Mouse (Mus musculus): ENCODE measurements around the gene Gipc3.
A peak's percentile ranks its signal among the peaks of the same experiment; 100 is the strongest.

The Gipc3 gene

DNA sequence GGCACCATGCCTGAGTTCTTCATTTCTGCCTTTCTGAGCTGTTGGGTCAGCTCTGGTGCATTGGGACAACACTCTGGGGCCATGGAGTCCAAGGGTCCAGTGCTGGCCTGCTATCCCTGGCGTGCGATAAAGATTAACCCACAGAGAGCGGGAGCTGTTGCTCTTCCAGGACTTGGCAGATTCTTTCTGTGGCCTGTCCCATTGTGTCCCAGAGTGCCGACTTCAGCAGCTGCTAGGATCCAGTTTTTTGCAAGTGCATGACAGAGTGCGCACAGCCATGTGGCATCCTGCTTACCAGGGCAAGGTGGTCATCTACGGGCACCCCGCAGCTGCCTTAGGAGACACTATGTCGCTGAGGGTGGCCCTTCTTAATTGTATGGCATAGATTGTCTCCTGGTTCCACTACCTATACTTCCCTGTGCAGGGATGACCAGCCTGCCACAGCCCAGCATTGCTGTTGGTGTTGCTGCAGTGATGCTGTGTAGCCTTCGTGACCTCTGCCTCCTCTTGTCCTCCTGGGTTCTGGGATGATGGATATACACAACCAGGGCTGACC, 42.6 kb downstream of the Gipc3 start:
- no peak for DNase-seq (ENCODE audit: low read depth)

DNA sequence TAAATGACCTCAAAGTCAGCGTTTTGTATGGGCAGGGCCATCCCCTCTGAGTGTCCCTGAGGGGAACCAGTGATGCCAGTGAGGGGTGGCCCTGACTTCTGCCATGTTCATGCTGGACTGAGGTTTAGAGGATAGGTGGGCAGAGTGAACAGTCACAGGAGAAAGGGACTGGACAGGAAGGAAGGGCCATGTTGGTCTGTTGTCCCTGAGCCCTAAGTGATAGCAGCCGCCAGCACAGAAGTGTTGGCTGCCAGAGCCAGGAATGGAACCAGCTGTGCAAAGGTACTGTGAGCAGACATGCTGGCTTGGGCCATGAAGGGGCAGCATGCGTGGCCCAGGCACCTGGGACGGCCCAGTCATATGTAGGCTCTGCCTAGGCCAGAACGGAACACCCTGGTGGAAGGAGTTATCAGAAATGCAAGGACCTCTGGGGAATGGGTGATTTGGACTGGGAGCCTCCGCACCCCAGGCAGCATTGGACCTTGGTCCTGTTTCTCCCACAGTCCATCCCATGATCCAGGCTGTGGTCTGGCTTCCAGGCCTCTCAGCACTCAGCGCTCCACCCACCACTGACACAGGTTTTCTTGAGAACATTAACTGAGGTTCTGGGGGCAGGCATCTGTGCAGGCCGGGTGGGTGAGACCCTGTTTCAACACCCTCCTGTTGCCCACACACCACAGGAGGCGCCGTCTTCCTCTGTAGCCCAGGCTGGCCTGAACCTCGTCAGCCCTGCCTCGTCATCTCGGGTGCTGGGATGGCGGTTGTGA, 43.3 kb downstream of the Gipc3 start:
- no peak for DNase-seq (ENCODE audit: low read depth)

GRCm38 (mm10) chr10:81298369-81299100, 44.5 kb downstream of the Gipc3 start:
- DNase-seq (ENCODE audit: low read depth): no peak

DNA sequence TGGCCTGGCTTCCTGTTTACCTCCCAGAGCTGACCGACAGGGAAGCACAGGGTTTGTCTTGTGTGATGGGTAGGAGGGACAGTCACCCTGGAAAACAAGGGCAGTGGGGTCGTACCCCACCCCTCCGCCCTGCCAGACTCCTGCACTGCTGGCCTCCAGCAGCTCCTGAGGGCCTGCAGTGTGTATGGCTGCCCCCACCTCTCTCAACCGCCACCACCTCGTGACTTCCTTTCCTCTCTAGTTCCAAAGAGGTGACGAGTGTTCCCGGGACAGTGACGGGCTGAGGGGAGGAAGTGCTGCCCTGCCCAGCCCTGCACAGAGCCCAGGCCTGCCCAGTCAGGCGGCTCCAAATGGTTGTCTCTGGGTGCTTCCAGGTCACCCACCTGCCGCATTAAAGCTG, 45.2 kb downstream of the Gipc3 start:
- no peak for DNase-seq (ENCODE audit: low read depth)

GRCm38 (mm10) chr10:81297246-81297645, 45.8 kb downstream of the Gipc3 start:
- DNase-seq (ENCODE audit: low read depth): no peak

DNA sequence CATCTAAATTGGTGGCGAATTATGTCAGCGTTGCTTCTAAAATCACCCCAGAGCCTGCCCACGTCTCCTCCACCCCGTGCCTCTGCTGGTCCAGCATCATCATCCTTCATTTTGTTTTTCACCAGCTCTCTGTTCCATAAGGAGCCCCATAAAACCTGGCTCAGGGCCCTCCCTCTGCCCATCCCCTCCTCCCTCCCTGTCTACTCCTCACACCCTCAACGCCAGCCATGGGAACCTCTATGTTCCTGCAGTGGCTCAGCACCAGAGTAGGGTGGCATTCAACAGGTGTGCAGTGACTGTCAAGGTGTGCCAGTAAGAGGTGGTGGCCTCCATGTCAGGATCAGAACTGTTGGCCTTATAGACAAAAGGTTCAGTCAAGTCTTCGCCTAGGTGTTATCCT, 47.9 kb downstream of the Gipc3 start:
- DNase-seq (ENCODE audit: low read depth): no peak

- DNase-seq (ENCODE audit: low read depth): no peak
Measured at GRCm38 (mm10) chr10:81294442-81294841, 48.6 kb downstream of the Gipc3 start.

- DNase-seq (ENCODE audit: low read depth): no peak
Measured at GRCm38 (mm10) chr10:81293334-81294030, 49.6 kb downstream of the Gipc3 start.

DNA sequence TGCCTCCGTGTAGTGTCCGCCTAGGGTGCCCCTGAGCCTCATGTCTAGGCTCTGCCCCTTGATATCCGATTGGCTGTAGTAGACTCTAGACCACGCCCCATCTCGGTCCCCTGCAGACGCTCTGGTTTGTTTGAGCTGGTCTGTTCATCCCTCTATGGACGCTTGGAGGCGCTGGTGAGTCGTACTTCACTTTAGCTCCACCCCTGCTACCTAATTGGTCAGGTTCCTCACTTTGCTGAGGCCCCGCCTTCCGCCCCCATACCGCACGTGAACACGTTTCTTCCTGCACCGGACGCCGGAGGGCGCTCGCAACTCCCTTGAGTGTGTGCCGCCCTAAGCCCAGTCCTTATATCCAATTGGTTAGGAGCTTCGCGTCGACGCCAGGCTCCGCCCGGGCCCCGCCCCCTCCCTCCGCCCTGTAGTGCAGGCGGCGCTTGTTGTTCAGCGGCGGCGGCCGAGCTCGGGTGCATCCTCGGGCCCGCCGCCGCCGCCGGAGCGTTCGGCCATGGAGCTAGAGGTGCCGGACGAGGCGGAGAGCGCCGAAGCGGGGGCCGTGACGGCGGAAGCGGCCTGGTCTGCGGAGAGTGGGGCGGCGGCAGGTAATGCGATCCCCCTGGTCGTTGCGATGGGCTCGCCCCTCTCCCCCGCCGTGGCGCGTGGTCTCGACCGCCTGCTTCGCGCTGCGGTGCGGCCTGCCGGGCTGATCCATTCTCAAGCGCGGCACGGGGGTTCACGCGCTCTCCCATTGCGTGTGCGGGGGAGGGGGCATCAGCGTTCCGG, 50.3 kb downstream of the Gipc3 start, which contains the start of gene Pip5k1c:
Pip5k1c (plus strand) TSS at position 410 of the 780 bp plus-strand sequence.
- peak; percentile 100 for DNase-seq (ENCODE audit: low read depth)

DNA sequence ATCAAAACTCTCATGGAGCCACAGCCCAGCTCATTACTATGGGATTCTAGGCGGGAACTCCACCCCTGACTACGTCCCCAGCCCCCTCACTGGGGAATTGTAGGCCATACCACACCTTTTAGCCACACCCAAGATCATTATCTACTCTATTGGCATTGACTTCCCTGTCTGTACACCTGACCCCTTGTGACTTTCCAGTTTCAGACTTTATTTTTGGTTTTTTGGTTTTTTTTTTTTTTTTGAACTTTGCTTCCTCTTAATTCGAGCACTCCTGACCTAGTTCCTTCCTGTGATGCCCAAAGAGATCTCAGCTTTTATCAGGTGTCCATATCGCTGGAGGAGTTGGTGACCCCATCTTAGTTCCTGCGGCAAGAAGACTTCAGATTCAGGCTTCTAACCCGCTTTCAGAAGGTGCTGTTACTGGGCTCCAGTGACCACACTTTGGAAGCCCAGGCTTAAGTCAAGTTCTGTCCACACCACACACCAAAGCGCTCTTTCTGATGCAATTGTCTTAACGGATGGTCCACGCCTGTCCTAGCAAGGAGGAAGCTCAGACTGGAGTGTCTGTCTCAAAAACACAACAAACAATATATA, 51.5 kb downstream of the Gipc3 start, which contains the start of gene Tjp3:
Tjp3 (minus strand) TSS at position 71 of the 594 bp plus-strand sequence.
- DNase-seq (ENCODE audit: low read depth): no peak

DNA sequence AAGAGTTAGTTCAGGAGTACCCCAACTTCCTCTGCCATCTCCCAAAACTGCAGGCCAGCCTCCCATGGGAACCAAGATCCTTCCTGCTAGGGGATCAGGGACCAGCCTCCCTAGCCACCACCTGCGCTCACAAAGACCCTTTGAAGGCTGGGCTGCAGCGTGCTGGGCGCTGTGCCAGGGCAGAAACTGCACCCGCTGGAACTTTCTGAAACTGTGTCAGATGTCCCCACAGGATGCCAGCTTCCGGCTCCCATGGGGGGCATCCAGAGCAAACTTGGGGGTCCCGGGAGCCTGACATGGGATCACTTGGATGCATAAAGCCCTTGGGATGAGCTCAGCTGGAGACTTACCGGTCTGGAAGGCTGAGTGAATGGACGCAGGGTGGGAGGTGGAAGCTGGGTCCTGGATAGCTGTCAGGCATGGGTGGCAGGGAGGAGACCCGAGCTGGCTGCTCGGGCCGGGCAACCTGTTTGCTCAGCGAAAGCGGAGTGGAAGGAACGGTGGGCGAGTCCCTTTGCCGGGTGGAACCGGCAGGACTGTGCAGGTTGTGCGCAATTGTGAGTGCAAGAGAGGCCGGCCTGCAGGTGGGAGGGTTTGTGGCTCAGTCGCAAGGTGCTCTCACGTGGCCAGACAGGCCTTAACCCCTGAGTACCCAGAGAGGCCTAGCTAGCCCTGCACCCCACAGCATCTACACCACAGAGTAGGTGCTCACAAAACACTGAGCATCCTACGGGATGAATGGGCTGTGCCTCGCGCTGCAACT, 52.2 kb downstream of the Gipc3 start:
- DNase-seq (ENCODE audit: low read depth): no peak

GRCm38 (mm10) chr10:81289811-81290210, 53.3 kb downstream of the Gipc3 start:
- DNase-seq (ENCODE audit: low read depth): no peak

- DNase-seq (ENCODE audit: low read depth): peak; percentile 86
Measured at GRCm38 (mm10) chr10:81289278-81289677, 53.8 kb downstream of the Gipc3 start.

DNA sequence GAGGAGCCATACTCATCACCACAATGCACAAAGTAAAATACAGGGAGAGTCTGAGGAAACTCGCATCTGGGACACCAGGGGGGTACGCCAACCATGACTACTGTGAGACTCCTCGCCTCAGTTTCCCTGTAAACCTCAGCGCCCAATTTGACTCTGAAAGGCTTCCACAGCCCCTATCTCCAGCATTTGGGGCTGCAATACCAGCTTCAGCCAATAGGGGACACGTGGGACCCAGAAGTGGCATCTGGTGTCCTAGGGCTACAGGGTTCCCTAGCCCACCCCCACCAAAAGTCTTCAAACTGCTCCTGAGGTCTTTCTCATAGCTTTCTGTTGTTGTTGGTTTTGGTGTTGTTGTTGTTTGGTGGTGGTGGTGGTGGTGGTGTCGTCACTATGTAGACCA, 54.5 kb downstream of the Gipc3 start:
- DNase-seq (ENCODE audit: low read depth): peak; percentile 51

- DNase-seq (ENCODE audit: low read depth): peak; percentile 72
Measured at GRCm38 (mm10) chr10:81287513-81288157, 55.4 kb downstream of the Gipc3 start.

- DNase-seq (ENCODE audit: low read depth): no peak
Measured at GRCm38 (mm10) chr10:81286586-81286985, 56.5 kb downstream of the Gipc3 start.

DNA sequence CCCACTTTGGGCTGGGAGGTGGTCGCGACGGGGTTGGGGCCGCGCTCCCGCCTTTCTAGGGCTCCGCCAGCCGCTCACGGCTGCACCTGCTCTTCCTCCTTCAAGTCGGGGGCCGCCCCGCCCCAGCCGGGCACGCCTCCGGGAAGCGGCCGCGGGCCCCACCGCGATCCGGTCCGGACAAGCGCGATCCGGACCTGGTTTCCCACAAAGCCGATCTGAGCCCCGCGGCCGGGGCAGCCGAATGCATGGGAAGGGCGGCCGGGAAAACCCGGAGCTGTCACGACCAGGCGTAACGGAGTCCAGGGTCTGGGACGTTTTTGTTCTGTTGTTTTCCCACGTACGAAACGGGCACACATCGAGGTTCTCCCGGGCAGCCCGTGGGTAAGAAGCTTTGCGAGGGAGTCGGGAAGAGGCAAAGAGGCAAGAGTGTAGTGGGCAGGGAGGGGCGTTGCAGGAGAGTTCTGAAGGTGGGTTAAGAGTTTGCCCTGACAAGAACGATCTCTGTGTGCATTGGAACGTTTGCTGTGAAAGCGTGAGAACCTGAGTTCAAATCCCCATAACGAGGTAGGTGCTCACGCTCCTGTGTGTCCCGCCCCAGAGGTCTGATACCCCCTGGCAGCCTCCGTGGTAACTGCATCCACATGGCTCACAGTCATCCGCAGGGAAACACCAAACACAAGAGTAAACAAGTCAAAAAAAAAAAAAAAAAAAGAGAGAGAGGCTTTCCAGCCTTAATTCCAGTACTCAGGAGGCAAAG, 57.2 kb downstream of the Gipc3 start:
- DNase-seq (ENCODE audit: low read depth): peak; percentile 82

Measured in NIH3T3 (cell line).